Mouse (Mus musculus) adrenal gland, adult 18-20 months (tissue): ENCODE results near the gene Tm4sf4. TPM values are rescaled to one million over a fixed set of nuclear protein-coding genes. Genes with fewer than 3 reads are reported as not detected.

ENCODE experiments used
- DNase-seq, 2 experiments: peaks; one replicate each; pipeline ENCODE4 v3.0.0; 2021 to 2022; ENCODE audit warnings: low spot score in 2 of 2
- total RNA-seq, 2 experiments: library from RNA; stranded (reverse); gene quantifications; 1 replicate in 1 of 2; 2 replicates in 1 of 2; pipeline ENCODE4 v1.2.3; 2021

Gene Tm4sf4
- total RNA-seq, 2 experiments from 2014 or later = 1.2 to 1.9 TPM

GRCm38 (mm10) chr3:57472407-57472806 lies 47.3 kb downstream of the Tm4sf4 start:
- DNase-seq = no peak

GRCm38 (mm10) chr3:57474421-57474820 lies 49.3 kb downstream of the Tm4sf4 start:
- DNase-seq = no peak

- no peak for DNase-seq
Measured at GRCm38 (mm10) chr3:57480640-57481039, 55.5 kb downstream of the Tm4sf4 start.

- DNase-seq = no peak
Measured at GRCm38 (mm10) chr3:57481981-57482380, 56.9 kb downstream of the Tm4sf4 start.

GRCm38 (mm10) chr3:57486068-57486467 lies 61.0 kb downstream of the Tm4sf4 start:
- DNase-seq = no peak

- no peak for DNase-seq
Measured at GRCm38 (mm10) chr3:57487455-57488153, 62.5 kb downstream of the Tm4sf4 start.

Other genes starting within 250 kb of the Tm4sf4 start
- 10 to 100 TPM; 51.2 to 97.8 TPM for gene Tm4sf1, start 123.3 kb upstream of the Tm4sf4 start, total RNA-seq
- gene Wwtr1, start 150.6 kb downstream of the Tm4sf4 start, total RNA-seq = 10 to 100 TPM; 31.5 to 36.7 TPM
- 10 to 100 TPM; 25.9 to 28.5 TPM for gene Commd2, start 226.4 kb downstream of the Tm4sf4 start, total RNA-seq